29 mouse cellular contexts compared by ENCODE assay signal in the genomic region with DNA sequence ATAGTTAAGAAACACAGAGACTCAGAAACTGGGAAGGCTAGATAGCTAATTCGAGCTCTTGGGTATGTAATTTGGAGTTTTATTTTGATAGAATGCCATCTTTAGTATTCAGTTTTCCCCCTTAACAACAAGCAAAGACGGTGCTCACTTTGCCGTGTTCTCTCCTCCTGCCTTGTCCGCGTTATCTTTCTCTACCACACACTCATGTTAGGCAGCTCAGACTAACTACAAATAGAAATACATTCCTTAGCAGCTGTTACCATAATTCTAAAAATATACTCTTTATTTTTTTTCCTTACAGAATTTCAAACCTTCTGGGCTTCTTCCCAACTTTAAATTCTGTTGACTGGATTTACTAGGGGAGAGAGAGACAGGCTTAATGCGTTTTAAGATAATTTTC.
DNase-seq lines count a peak whose midpoint lies in the region; ATAC-seq and TF ChIP-seq lines count a peak whose summit lies in the region.
"Had no signal": no experiment of that assay in that cellular context is flagged by ENCODE, and none has a peak within 500 bp of the region (broad histone marks: within the 10 kb centered on the region; RNA-seq: fewer than 3 reads in every experiment).

No protein-coding gene starts in this region.

- H3K4me2 ChIP-seq in heart, postnatal 0 days (ENCODE audit: low read depth, low read length) = peak overlapping the region; percentile 26; the same call in 1 of the 2 replicates
- H3K4me2 ChIP-seq in lung, postnatal 0 days (replicated peaks; ENCODE audit: low read depth, low read length) = peak overlapping the region; percentile 25; the same call in 1 of the 2 replicates
- peak overlapping the region; percentile 24 for H3K4me2 ChIP-seq in myocyte (ENCODE audit: low read depth)
- H3K4me2 ChIP-seq: embryonic facial prominence, embryonic 12.5 days; hindbrain, embryonic 14.5 days; limb, embryonic 13.5 days; liver, embryonic 13.5 days; midbrain, embryonic 11.5 days; neural tube, embryonic 15.5 days had no signal

- intact Hi-C loops in gastrocnemius, adult 2 months (cut with DNase I) = no loop called here

- no peak for TF ChIP-seq POLR2A in lung, adult 2 months (IDR thresholded peaks at IDR 0.05; ENCODE audit: borderline replicate concordance, extremely low read depth, low read depth, low read length)
- TF ChIP-seq POLR2A in myocyte (IDR thresholded peaks at IDR 0.05; ENCODE audit: insufficient read length, low read depth) = no peak

- no peak overlapping the region for H3K9ac ChIP-seq in heart, postnatal 0 days (replicated peaks; ENCODE audit: low read depth, low read length)
- H3K9ac ChIP-seq in lung, postnatal 0 days (replicated peaks; ENCODE audit: low read depth) = no peak overlapping the region
- H3K9ac ChIP-seq: embryonic facial prominence, embryonic 12.5 days; hindbrain, embryonic 14.5 days; limb, embryonic 13.5 days; liver, embryonic 13.5 days; neural tube, embryonic 15.5 days had no signal

- TF ChIP-seq CTCF in gastrocnemius, adult 2 months (IDR thresholded peaks at IDR 0.05) = no peak
- no peak for TF ChIP-seq CTCF in heart, postnatal 0 days (IDR thresholded peaks at IDR 0.05; ENCODE audit: low read depth)
- no peak for TF ChIP-seq CTCF in lung, postnatal 0 days (IDR thresholded peaks at IDR 0.05)
- no peak for TF ChIP-seq CTCF in lung, adult 2 months (IDR thresholded peaks at IDR 0.05; ENCODE audit: insufficient read depth, low read length)

- no peak for DNase-seq in gastrocnemius, adult 2 months
- DNase-seq in gastrocnemius, postnatal 4 days (ENCODE audit: low spot score in 2 of 2) = no peak
- no peak for DNase-seq in heart, postnatal 0 days (ENCODE audit: low spot score)
- no peak for DNase-seq in heart, adult 8-10 months (ENCODE audit: low spot score)
- DNase-seq in lung, postnatal 0 days (ENCODE audit: low spot score) = peak; percentile 17
- no peak for DNase-seq in lung, adult 2 months
- DNase-seq in urinary bladder, postnatal 4 days (ENCODE audit: low spot score in 2 of 2) = no peak
- DNase-seq: adrenal gland, postnatal 36 days; B cell, adult 2 months; cerebellum, adult 11-12 months; cerebellum, postnatal 10 days; heart, postnatal 4 days; kidney, adult 18-20 months; layer of hippocampus, adult 9-11 months; liver, embryonic 13.5 days; lung, postnatal 14 days; spleen, adult 18-20 months had no signal

- H3K4me3 ChIP-seq in gastrocnemius, adult 2 months = peak overlapping the region; percentile 3; the same call in 1 of the 2 replicates
- no peak overlapping the region for H3K4me3 ChIP-seq in heart, postnatal 0 days (ENCODE audit: low read depth, low read length)
- H3K4me3 ChIP-seq in lung, postnatal 0 days (ENCODE audit: low read depth, low read length) = no peak overlapping the region
- H3K4me3 ChIP-seq in lung, adult 2 months (replicated peaks; ENCODE audit: extremely low read depth, low read depth, low read length) = no peak overlapping the region
- H3K4me3 ChIP-seq in myocyte = no peak overlapping the region
- H3K4me3 ChIP-seq: embryonic facial prominence, embryonic 12.5 days; limb, embryonic 13.5 days; liver, embryonic 13.5 days; neural tube, embryonic 15.5 days had no signal

- 19% methylated on average over 6 of the region's 6 CpGs for WGBS in heart, postnatal 0 days
- WGBS in lung, postnatal 0 days = 48% methylated on average over 6 of the region's 6 CpGs
- 55% methylated on average over 6 of the region's 6 CpGs for WGBS in lung, adult 2 months

- no peaks in the 10 kb centered on the region for H3K27me3 ChIP-seq in heart, postnatal 0 days (ENCODE audit: control insufficient read depth, insufficient read depth, low read length)
- no peaks in the 10 kb centered on the region for H3K27me3 ChIP-seq in lung, postnatal 0 days (replicated peaks; ENCODE audit: insufficient read depth, low read length)
- no peaks in the 10 kb centered on the region for H3K27me3 ChIP-seq in myocyte (ENCODE audit: control insufficient read depth, insufficient read depth, insufficient read length)
- H3K27me3 ChIP-seq: CH12.LX; embryonic facial prominence, embryonic 12.5 days; limb, embryonic 13.5 days; liver, embryonic 13.5 days; neural tube, embryonic 15.5 days; Patski had no signal

- H3K9me3 ChIP-seq in heart, postnatal 0 days (replicated peaks; ENCODE audit: control insufficient read depth, low read length) = peaks cover 2% of the 10 kb centered on the region; the same call in 1 of the 2 replicates
- H3K9me3 ChIP-seq in lung, postnatal 0 days (ENCODE audit: low read length) = no peaks in the 10 kb centered on the region
- H3K9me3 ChIP-seq: embryonic facial prominence, embryonic 12.5 days; limb, embryonic 13.5 days; liver, embryonic 13.5 days; neural tube, embryonic 15.5 days had no signal

- H3K4me1 ChIP-seq in heart, postnatal 0 days (ENCODE audit: control insufficient read depth, insufficient read depth) = no peaks in the 10 kb centered on the region
- no peaks in the 10 kb centered on the region for H3K4me1 ChIP-seq in lung, postnatal 0 days (ENCODE audit: insufficient read depth, low read depth, low read length)
- no peaks in the 10 kb centered on the region for H3K4me1 ChIP-seq in lung, adult 2 months (ENCODE audit: control insufficient read depth, insufficient read depth, low read length)
- H3K4me1 ChIP-seq: embryonic facial prominence, embryonic 12.5 days; limb, embryonic 13.5 days; liver, embryonic 13.5 days; neural tube, embryonic 15.5 days had no signal

- H3ac ChIP-seq in myocyte (ENCODE audit: control insufficient read depth, insufficient read length) = no peak overlapping the region

- H3K36me3 ChIP-seq in heart, postnatal 0 days (replicated peaks; ENCODE audit: control insufficient read depth, insufficient read depth, low read length) = no peaks in the 10 kb centered on the region
- H3K36me3 ChIP-seq in lung, postnatal 0 days (ENCODE audit: insufficient read depth, low read length) = no peaks in the 10 kb centered on the region
- H3K36me3 ChIP-seq in myocyte (ENCODE audit: control insufficient read depth, insufficient read depth) = no peaks in the 10 kb centered on the region
- H3K36me3 ChIP-seq: embryonic facial prominence, embryonic 12.5 days; G1E; limb, embryonic 13.5 days; liver, embryonic 13.5 days; neural tube, embryonic 15.5 days had no signal

- H3K27ac ChIP-seq in gastrocnemius, adult 2 months = no peak overlapping the region
- H3K27ac ChIP-seq in heart, postnatal 0 days (ENCODE audit: low read depth) = peak overlapping the region; percentile 54
- H3K27ac ChIP-seq in lung, postnatal 0 days (ENCODE audit: low read length) = no peak overlapping the region
- H3K27ac ChIP-seq: embryonic facial prominence, embryonic 12.5 days; hindbrain, embryonic 14.5 days; kidney, postnatal 0 days; limb, embryonic 13.5 days; liver, embryonic 13.5 days; neural tube, embryonic 15.5 days had no signal

- ATAC-seq in heart, postnatal 0 days (ENCODE audit: insufficient read depth, low read depth) = peak; percentile 68
- ATAC-seq in lung, postnatal 0 days = no peak
- ATAC-seq: forebrain, embryonic 14.5 days; inflammation-experienced regulatory T-cells, adult 6 months; Patski had no signal

- H3K79me2 ChIP-seq in myocyte (ENCODE audit: control insufficient read depth, insufficient read depth) = no peaks in the 10 kb centered on the region

- TF ChIP-seq EP300 in heart, postnatal 0 days (IDR thresholded peaks at IDR 0.05; ENCODE audit: low read depth) = no peak
- no peak for TF ChIP-seq EP300 in lung, postnatal 0 days (IDR thresholded peaks at IDR 0.05)

TF ChIP-seq in myocyte, 11 proteins besides CTCF, POLR2A, EP300 and RAD21:
- TF ChIP-seq MYOD1 (IDR thresholded peaks at IDR 0.05; ENCODE audit: control insufficient read depth in 1 of 3, insufficient read length in 2 of 3, low read depth in 2 of 3) (no peak), POLR2AphosphoS2 (IDR thresholded peaks at IDR 0.05; ENCODE audit: insufficient read length, low read depth) (no peak), TCF12 (IDR thresholded peaks at IDR 0.05; ENCODE audit: insufficient read depth, poor library complexity, severe bottlenecking) (no peak), E2F4 (IDR thresholded peaks at IDR 0.05; ENCODE audit: insufficient read depth) (no peak), TCF3 (IDR thresholded peaks at IDR 0.05; ENCODE audit: insufficient read length, low read depth) (no peak), USF1 (IDR thresholded peaks at IDR 0.05; ENCODE audit: low read depth) (no peak), REST (IDR thresholded peaks at IDR 0.05; ENCODE audit: insufficient read depth, insufficient read length) (no peak), CEBPB (IDR thresholded peaks at IDR 0.05; ENCODE audit: insufficient read depth, poor library complexity, severe bottlenecking) (no peak), MYOG (IDR thresholded peaks at IDR 0.05; ENCODE audit: control insufficient read depth in 1 of 3, insufficient read depth in 1 of 3, insufficient read length in 2 of 3, low read depth in 2 of 3) (no peak), MAX (IDR thresholded peaks at IDR 0.05; ENCODE audit: low read depth) (no peak), SRF (IDR thresholded peaks at IDR 0.05; ENCODE audit: control insufficient read depth, insufficient read length, low read depth) (no peak)
